Mouse (Mus musculus): Measurements from ENCODE around the gene Unc5cl.

DNA sequence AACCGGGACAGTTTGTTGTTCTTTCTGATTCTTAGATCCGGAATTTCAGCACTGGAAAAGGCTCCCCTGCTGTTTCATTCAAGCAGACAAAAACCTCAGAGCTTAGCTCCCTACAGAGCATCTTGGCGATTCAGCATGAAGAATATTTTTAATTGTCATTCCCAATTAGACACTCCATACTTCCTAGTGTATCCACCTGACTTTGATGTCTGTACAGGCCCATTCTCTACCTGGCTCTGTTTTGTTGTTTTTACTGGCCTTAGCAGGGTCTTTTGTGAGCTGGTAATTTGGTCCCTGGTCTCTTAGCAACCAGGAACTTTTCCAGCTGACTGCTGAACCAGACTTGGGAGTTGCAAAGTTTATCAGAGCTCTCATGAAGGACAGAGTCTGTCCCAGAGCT is 50.3 kb downstream of the Unc5cl start:
- TF ChIP-seq CTCF (IDR thresholded peaks at IDR 0.05; ENCODE audit: low read depth) (no peak), EP300 (IDR thresholded peaks at IDR 0.05; ENCODE audit: low read depth) (no peak)

Data from liver, embryonic 14.5 days (tissue).